Mouse (Mus musculus): ENCODE results near the gene Srl.

GRCm38 (mm10) chr16:4547611-4548010 is 6.0 kb upstream of the Srl start:
- no peak for TF ChIP-seq CTCF (IDR thresholded peaks at IDR 0.05; ENCODE audit: low read depth)
- TF ChIP-seq EP300 (optimal IDR thresholded peaks at IDR 0.05): no peak

Data from stomach, postnatal 0 days (tissue).